Mouse (Mus musculus) cerebellum, postnatal 36 days (tissue): ENCODE measurements around the gene B4galnt1.

Experiments used
- DNase-seq, 2 experiments: peaks; one replicate each; pipeline ENCODE4 v3.0.0; 2021 to 2022; ENCODE audit warnings: mixed read lengths in 2 of 2

Gene B4galnt1

GRCm38 (mm10) chr10:127171631-127172200 is 6.7 kb downstream of the B4galnt1 start:
- DNase-seq = no peak

- no peak for DNase-seq
Measured at GRCm38 (mm10) chr10:127173148-127174065, 8.4 kb downstream of the B4galnt1 start.

DNA sequence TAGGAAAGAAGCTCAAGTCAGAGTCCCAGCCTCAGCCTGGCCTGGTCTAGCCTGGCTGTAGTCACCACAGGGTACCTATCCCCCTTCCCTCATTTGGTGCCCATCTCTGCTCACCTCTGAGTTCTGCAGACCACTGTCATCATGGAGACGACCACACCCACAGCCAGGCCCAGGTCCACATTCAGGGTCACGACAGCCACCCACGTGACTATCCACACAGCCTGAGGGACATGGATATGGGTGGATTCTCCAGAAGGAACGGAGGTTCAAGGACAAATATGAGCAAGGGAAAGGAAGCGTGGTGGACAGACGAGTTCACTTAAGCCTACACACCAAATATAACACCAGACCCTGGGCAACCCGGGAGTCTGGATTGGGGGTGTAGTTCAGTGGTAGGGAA is 9.1 kb downstream of the B4galnt1 start:
- DNase-seq = no peak

GRCm38 (mm10) chr10:127176228-127176627 is 11.2 kb downstream of the B4galnt1 start:
- no peak for DNase-seq

DNA sequence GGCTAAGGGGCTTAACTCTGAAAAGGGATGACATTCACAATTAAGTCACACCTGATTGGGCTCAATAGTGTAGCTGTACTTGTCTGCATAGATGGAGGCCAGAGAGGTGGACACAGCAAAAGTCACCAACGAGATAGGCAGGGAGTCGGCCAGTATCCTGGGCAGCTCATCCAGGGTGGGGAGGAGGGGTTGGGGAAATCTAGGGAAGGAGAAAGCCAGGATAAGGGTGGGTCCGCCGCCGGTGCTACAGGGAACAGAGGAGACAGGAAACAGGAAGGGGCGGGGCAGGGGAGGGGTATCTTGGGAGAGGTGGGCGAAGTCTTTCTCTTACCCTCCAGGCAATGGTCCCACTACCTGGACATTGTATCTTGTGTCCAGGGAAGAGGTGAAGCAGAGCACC is 11.7 kb downstream of the B4galnt1 start:
- no peak for DNase-seq

DNA sequence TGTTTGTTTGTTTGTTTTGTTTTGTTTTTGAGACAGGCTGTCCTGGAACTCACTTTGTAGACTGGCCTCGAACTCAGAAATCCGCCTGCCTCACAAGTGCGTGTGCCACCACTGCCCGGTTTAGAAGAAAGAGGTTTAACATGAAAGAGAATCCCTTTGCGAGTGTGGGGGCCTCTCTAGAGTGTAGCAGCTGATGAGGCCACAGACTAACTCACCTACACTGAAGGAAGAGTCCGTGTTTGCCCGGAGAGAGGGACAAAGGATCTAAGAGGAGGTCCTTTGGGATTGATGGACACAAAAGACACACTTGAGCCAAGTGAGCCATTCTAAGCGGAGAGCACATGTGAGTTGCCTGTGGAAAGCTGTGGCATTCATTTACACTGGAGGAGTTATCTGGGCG is 12.2 kb downstream of the B4galnt1 start:
- DNase-seq = no peak

DNA sequence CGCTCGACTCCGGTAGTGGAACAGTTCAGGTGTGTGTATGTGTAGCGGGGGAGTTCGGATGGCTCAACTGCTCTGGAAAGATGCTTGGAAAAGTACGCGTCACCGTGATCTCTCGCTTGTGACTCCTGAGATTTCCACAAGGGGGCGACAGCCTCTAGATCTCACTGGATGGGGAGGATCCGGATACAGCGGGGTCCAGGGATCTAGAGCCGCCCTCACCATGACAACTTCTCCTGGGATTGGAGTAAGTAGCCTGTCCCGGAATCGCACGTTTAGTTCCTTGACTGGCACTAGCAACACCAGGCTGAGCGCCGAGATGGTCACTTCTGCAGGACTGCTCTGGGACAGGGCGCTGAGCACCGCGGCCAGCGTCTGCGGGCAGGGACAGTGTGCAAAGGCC is 12.7 kb downstream of the B4galnt1 start:
- DNase-seq = peak; percentile 81 to 85

GRCm38 (mm10) chr10:127178286-127179027 is 13.4 kb downstream of the B4galnt1 start:
- no peak for DNase-seq

DNA sequence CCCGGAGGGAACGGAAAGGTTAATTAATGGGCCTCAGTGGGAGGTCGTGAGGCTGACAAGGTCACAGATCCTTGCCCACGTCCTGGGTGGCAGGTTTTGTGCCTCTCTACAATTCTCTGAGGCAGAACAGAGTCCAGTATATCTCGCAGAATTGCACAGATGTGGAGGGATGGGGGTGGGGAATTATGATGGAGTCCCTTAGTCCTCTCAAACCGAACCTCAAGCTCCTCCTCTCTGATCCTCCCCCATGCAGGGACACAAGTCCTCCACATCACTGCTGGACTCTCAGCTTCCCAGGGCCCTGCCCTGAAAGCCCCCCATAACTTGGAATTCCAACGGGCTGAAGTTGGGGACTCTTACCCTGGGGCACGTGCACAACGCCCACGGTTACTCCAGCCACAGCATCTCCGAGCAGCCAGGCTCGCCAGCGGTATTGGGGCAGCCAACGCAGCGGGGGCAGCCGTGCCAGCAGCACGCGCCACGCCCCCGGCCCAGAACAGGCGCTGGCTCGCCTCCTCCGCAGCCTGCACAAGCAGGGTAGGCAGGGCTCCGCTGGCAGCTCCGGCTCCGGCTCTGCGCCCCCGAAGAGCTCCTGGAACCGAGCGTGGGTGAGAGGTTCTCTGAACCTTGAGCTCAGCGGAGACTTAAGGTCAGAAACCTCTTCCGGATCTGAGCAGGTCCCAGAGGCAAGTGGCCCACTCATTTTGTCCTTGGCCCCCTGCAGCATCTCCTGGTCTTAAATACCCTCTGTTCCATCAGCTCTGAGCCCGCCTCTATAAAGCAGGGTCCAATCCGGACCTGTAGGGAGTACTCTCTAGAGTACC is 15.1 kb downstream of the B4galnt1 start, which contains the start of gene Slc26a10:
TSS of gene Slc26a10 (minus strand) at position 775 of the 824 bp plus-strand sequence.
- DNase-seq = no peak

GRCm38 (mm10) chr10:127180695-127181047 is 15.6 kb downstream of the B4galnt1 start:
- no peak for DNase-seq

- DNase-seq = no peak
Measured at GRCm38 (mm10) chr10:127181566-127181965, 16.5 kb downstream of the B4galnt1 start.

- no peak for DNase-seq
Measured at GRCm38 (mm10) chr10:127182624-127183023, 17.6 kb downstream of the B4galnt1 start.

DNA sequence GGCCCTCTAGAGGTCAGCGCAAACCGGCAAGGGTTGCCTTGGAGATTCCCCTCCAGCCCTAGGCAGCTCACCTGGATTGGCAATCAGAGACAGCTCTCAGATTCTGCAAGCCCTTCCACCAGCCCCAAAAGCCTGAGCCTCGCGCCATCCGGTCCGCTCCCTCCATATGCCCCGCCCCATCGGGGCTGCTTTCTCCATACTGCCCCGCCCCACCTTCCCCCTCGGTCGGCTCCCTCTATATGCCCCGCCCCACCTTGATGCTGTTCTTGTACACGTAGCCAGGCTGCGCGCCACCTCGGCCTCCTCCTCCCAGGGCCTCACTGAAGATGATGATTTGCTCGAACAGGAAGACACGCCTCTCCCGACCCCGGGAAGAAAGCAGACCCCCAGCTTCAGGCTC is 18.7 kb downstream of the B4galnt1 start:
- no peak for DNase-seq

- DNase-seq = no peak
Measured at GRCm38 (mm10) chr10:127185101-127185500, 20.1 kb downstream of the B4galnt1 start.

DNA sequence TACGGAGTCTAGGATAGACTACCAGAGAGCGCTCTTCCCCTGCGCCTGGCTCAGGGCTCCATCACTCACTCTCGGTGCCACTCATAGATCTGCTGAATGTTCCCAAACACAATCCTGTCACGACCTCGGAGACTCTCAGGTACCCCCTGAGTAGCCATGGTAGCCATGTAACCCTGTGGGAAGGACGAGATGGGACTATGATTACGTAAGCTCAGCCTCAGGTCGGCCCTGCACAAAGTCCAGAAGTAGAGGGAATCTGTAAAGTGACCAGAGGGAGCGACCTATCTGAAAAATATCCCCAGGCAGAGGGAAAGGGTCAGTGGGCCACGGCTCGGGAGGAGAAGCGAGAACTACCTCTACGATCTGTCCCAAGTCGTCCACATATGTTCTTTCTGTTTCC is 20.5 kb downstream of the B4galnt1 start:
- no peak for DNase-seq

DNA sequence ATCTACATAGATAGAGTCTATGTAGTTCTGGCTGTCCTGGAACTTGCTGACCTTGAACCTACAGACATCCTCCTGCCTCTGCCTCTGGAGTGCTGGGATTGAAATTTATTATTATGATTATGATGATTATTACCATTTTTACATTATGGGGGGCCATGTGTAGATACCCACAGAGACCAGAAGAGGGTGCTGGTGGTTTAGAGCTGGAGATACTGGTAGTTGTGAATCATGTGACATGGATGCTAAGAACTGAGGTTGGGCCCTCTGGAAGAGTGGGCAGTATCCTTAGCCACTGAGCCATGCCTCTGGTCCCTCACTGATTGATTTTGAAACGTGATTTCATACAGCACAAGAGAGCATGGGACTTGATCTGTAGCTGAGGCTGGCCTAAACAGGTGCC is 21.4 kb downstream of the B4galnt1 start:
- DNase-seq = no peak

DNA sequence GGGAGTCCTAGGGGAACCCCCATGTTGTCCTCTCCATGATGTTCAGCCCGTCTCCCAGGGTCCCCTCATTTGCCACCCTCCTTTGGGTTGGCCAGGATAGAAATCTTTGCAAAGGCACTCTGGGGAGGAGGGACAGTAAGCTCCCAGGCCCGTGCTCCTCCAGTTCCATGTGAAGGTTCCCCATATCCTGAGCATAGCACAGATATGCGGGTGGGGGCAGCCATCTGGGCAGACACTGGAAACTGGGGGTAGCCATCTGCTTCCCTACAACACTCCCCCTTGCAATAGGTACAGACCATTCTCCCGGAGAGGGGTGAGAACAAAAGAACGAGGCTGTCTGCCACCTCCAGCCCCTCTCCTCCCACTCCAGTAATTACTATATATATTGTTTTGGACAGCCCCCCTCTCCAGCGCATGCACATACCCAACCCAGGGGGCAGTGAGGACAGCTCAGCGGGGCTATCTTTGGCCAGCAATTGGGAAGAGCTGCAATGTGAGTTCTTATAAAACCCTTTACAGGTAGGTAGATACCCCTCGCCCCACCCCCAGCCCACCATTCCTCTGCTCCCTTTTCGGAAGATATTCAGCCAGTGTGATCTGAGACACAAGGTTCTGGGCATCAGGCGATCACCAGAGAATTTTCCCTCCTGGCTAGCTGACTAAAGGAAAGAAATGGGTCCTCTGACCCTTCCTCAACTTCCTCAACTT is 22.5 kb downstream of the B4galnt1 start:
- peak in 1 of 2 experiments; percentile 56 for DNase-seq

GRCm38 (mm10) chr10:127188079-127188453 is 23.0 kb downstream of the B4galnt1 start:
- no peak for DNase-seq

DNA sequence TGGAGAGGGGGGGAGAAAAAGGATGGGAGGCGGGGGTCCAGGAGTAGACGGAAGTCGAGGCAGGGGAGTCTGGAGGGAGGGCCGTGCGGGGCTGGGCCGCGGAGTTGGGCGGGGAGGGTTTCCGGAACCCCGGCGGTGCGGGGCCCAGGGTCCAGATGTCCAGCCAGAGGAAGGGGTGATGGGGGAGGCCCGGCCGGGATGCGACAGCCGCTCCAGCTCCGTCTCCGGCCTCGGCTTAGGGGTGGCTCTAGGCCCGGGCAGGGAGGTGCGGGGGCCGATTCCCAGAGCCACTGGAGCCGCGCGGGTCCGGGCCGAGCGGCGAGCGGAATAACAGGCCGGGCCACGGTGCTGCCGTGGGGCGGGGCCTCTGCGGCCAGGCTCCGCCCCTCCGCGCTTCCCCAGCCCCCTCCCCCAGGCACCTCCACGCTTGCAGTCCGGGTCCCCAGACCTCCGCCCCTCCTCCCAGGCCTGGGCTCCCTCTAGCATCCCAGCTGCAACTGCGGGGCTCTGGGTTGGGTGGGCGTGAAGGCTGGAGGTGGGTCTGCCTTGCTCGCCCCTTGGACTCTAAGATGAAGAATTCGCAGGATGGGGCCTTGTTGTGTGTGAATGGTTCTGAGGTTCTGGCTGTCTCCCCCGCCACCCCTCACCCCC is 23.6 kb downstream of the B4galnt1 start:
- peak; percentile 63 to 75 for DNase-seq

- DNase-seq = peak; percentile 40 to 45
Measured at GRCm38 (mm10) chr10:127189116-127189650, 24.2 kb downstream of the B4galnt1 start.
